Mouse (Mus musculus): ENCODE data around the gene BC030500. TPM values are rescaled to one million over a fixed set of nuclear protein-coding genes. Genes with fewer than 3 reads are reported as not detected.

BC030500 gene
- polyA plus RNA-seq, 1 experiment from 2014 or later: not detected

DNA sequence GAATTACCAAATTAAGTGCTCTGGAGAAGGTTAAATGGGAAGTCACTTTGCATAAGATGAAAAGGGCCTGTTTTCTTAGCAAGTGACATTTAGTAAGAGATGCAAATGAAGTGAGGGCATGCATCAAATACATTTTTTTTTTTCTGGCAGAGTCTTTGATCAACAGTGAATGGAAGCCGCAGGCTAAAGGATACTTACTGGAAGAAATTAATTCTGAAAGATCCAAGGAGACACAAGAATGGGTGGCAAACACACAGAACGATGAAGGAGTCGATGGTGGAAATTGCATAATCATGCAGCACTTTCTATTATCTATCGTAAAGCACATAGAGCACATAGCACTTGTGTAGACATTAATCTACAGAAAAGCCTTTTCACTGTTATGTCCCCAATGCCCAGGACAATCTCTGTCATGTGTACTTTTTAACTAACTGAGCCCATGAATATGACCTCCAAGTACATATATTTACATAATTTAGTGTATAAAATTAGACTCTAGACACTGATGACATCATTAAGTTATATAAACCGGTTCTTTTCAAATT, 45.7 kb downstream of the BC030500 start:
- CTCF ChIA-PET: no interaction called here

More for the DNA sequence above, 45.7 kb downstream of the BC030500 start:
- H3K27me3 ChIP-seq: no peaks in the 10 kb centered on the region
- no peak for DNase-seq (ENCODE audit: low read depth, low spot score)
- POLR2A ChIA-PET: no interaction called here
- no peak for ATAC-seq
- no peak for TF ChIP-seq CTCF (IDR thresholded peaks at IDR 0.05)
- in situ Hi-C loops (cut with MboI; ENCODE audit: low pct_unique_long_range_greater_than_20kb): no loop called here

Other genes starting within 250 kb of the BC030500 start
- gene Galntl6, start 885 bp downstream of the BC030500 start, polyA plus RNA-seq (2021): not detected